Mouse (Mus musculus): Measurements from ENCODE around the gene Gramd1a. TPM values are rescaled to one million over a fixed set of nuclear protein-coding genes. Genes with fewer than 3 reads are reported as not detected.

Gene Gramd1a
- total RNA-seq, 2 experiments from 2014 or later: 6.2 to 27.9 TPM

DNA sequence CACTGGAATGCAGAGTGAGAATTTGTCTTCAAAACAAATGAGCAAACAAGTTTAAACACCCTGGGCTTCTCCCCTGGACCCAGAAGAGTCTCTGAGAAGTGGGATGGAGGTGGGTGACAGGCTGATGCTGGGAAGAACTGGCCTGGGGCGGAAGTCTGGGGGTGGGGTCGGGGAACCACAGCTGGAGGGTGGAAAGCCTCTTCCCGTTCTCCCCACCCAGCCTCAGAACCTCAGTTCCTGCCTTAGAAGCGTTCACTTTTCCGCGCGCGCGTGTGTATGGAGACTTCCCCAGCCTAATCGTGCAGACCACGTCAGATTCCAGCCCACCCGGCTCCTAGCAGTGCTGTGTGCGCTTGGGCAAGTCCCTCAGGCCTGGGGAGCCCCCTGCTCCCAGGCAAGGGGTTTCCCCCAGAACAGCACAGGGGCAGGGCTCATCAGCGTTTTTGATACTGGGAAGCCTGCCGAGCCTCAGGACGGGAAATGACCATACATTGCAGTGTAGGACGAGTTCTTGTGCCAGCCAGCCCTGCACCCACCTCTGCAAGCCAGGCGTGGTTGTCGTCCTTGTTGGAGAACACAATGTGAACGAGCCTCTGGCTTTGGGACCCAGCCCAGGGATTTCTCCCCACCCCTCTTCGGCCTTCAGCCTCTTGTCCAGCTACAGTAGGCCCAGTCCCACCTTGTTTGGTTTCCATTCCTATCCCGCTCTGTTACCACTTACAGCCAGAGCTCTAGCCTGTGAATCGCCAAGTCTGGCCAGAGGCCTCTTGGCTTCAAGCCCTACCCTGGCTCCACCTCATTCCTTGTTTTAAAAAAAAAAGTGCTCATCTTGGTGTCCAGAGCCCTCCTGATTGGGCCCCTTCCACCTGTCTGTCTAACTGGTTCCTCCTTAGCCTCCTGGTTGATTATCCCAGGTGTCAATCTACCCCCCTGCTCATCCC is 4.1 kb downstream of the Gramd1a start:
- ATAC-seq (replicated peaks; ENCODE audit: low FRiP score, poor library complexity, severe bottlenecking): no peak

DNA sequence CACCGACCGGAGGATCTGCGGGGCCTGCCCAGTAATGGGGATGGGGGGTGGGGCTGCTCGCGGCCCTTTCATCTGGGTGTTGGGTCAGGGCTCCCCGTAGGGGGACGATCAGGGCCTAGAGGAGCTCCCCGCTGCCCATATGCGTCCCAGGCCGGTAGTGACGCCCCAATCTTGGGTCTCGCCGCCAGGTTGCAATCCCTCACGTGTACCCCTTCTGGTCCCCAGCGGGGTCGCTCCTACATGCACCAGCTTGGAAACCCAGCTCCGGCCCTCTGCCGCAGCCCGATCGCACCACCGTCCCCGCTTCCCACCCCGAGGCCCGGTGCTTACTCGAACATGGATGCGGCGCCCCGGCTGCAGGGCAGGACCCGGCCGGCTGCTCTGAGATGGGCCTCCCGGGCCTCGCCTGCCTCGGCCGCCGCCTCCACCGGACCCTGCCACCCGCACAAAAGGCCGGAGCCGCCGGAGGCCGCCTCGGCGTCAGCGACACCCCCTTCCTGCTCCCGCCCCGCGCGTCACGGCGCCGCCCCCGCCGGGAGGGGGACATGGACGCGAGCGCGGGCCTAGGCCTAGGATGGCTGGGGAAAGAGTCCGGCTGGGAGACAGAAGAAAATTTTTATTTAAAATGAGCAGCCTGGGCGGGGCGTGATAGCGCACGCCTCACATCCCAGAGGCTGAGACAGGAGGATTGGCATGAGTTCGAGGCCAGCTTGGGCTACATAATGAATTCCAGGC is 5.0 kb downstream of the Gramd1a start:
- no peak for ATAC-seq (replicated peaks; ENCODE audit: low FRiP score, poor library complexity, severe bottlenecking)

DNA sequence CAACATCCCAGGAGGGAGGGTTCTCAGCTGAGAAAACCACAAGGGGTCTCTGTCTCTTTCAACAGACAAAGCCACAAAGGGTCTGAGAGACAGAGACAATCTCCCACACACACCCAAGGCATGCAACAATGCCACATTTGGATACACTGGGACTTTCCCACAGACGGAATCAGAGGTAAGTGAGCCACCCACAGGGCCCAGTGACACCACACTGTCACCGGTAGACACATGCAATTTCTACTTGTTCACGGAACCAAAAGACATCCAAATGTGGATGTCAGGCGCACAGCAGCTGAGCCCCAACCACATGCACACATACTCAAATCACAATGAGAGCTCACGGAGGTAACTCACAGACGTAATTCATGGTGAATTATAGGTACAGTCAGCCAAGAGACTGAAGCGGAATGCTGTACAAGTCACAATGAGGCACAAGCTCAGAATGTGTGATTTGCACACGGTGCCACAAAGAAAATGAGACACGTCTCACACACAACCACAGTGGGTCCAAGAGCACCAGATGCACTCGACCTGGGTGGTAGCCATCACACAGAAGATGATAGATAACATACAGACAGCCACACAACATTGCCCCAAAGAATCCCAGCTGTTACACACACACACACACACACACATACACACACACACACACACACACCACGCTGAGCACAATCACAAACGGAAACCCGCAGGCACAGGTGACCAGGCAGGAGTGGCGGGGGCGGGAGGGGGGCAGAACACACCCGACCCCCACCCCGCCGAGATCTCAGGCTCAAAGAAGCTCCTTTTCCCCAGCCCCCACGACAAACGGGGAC is 5.7 kb downstream of the Gramd1a start:
- ATAC-seq (replicated peaks; ENCODE audit: low FRiP score, poor library complexity, severe bottlenecking): no peak

DNA sequence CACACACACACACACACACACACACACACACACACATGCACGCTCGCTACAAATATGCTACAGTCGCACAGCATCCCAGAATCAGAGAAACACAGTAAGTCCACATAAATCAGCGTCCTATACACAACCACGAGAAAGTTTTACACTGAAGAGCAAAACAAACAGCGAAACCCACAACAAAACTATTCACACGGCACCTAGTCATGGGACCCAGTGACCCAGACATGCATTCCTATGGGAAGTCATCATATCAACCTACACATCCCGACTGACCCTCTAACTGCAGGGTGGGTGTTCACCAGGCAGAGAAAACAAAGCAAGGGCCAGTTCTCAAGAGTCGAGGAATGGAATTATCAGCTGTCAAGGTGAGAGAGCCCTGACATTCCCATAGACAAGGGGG is 6.4 kb downstream of the Gramd1a start:
- ATAC-seq (replicated peaks; ENCODE audit: low FRiP score, poor library complexity, severe bottlenecking): no peak

DNA sequence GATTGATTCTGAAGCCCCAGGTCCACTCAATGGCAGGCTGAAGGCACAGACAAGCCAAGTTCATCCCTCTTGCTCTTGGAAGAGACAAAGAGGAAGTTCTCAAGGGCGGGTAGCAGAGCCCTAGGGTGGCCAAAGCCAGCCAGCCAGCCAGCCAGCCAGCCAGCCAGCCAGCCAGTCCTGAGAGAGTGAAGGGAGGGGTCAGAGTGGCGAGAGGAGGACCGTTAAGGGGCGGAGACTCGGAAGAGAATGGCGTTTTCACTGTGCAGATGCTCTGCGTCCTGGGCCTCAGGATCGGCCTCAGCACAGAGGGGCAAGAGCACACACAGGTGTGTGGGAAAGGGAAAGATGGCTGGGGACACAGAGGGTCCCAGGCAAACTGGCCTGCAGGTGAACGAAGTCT is 6.9 kb downstream of the Gramd1a start:
- peak; percentile 83 for ATAC-seq (replicated peaks; ENCODE audit: low FRiP score, poor library complexity, severe bottlenecking)

DNA sequence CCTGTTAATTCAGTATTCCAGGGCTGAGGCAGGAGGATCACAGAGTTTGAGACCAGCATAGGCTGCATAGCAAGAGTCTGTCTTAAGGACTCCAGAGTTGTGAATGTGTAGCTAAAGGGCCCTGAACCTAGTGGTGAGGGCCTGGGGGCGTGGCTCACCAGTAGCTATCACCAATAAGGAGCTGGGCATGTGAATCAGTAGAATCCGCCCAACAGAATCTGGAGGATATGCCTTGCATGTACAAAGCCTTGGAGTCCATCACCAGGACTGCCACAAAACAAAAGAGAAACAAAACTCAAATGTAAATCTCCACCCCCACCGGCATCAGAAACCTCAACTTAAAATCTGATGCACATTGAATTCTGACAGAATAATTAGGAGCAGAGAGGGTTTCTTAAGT is 7.6 kb downstream of the Gramd1a start:
- ATAC-seq (replicated peaks; ENCODE audit: low FRiP score, poor library complexity, severe bottlenecking): no peak

DNA sequence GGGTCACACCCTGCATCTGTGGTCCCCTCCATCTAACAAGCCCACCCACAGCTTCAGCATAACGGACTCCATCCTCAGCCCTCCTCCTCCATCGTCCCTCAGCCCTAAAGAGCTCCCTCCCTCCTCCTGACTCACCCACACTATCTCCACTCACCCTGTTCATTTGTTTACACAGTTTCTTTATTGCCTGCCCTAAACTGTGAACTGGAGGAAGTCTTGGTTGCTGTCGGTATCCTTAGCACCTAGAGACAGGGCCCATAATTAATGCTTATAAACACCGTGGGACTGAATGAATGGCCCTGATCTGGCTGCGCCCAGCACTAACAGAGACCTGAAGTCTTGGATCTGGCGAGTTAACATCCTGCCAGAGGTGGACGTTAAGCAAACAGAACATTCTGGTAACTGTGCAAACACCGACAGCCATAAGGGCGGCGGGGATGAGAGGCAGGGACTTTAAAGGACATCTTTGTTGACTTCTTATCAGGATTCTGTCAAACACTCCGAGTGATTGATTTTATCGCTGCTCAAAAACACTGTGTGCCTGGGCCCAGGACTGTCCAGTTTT is 10.0 kb downstream of the Gramd1a start:
- no peak for ATAC-seq (replicated peaks; ENCODE audit: low FRiP score, poor library complexity, severe bottlenecking)

DNA sequence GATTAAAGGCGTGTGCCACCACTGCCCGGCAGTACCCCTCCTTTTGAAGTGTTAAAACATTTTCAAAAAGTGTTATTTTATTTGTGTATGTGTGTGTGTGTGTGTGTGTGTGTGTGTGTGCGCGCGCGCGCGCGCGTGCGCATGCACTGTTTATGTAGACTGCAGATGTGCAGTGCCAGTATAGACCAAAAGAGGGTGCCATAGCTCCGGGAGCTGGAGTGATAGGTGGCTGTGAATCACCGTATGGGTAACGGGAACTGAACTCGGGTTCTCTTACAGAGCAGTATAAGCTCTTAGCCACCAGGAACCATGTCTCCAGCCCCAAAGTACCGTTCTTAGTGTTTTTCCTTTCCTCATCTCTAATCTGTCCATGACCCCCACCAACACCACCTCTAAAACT is 10.8 kb downstream of the Gramd1a start:
- no peak for ATAC-seq (replicated peaks; ENCODE audit: low FRiP score, poor library complexity, severe bottlenecking)

DNA sequence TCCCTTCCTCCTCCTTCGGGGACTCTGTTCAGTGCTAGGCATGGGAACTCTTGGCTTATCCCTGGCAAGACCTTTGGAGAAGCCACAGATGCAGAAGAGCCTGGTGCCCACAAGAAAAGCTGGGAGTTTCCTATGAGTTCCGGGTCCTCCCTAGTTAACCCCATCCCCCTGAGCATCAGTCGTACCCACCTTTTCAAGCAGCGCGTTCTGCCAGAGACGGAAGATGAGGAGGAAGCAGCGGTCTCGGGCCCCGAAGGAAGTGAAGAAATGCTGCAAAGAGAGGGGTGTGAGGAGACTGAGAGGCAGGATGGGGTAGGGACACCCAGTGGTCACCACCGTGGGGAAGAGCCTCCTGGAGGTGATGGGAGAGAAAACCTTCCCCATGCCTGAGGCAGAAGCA is 14.8 kb downstream of the Gramd1a start:
- no peak for ATAC-seq (replicated peaks; ENCODE audit: low FRiP score, poor library complexity, severe bottlenecking)

DNA sequence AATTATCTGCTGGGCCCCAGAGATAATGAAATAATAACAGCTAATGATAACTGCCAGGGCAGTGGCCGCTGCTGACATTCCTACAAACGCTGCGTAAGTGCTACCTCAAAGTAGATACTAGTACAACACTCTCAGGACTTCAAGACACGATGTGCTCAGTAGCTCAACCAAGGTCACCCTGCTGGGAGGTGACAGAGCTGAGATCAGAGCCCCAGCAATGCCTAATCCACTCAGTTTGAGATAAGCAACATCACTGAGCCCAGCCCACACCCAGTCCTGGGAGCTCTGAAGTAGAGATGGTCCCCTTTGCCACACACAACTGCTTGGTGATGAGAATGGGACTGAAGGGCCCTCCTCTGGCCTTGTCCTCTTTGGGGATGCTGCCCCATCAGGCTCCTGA is 15.4 kb downstream of the Gramd1a start:
- ATAC-seq (replicated peaks; ENCODE audit: low FRiP score, poor library complexity, severe bottlenecking): no peak

DNA sequence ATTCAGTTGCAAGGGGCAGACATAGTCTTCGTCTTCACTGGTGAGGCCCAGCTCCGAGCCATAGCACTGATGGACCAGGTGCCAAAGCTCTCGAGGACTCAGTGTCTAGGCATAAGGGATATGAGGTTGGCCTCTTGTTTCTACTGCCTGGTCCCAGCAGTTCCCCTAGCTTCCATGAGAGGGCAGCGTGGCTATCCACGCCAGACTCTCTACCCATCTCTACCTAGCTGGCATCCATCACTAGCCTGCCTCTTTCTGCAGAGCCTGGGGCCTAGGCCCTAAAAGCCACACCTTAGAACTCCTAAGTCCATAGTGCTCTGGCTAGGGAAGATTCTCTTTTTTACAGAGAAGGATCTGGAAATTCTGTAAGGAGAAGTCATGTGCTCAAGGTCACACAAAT is 15.9 kb downstream of the Gramd1a start:
- ATAC-seq (replicated peaks; ENCODE audit: low FRiP score, poor library complexity, severe bottlenecking): no peak

DNA sequence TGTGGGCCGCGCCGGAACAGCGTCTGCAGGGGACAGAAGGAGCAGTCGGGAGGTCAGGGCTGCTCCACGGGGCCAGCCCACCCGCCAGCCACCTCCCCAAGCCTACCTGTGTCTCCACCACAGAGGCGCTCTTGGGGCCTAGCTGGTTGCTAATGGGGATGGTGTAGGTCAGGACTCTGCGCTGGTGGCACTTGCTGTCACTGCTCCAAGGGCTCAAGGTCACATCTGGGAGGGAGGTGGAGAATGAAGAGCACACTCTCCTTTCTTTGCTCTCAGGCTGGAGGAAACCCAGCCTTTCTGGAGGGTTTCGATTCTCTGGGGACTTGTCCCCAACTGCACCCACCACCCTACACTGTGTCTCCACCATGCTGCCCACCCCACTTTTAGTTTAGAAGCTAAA is 20.0 kb downstream of the Gramd1a start:
- ATAC-seq (replicated peaks; ENCODE audit: low FRiP score, poor library complexity, severe bottlenecking): no peak

DNA sequence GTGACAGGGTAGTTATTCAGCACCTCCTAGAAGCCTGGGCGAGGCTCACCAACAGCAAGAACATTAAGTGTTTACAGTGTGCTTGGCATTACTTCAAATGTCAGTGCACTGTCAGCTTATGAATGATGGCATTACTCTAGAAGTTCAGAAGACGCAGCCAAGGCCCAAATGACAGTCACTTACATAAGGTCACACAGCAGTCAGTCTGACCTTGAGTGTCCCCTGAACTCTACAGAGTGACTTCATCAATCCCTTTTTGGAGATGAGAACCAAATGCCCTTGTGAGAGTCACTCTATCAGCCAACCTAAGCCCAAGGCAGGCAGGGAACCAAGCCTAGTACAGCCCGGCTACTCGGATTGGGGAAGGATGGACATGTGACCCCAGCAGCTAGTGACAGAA is 23.8 kb downstream of the Gramd1a start:
- ATAC-seq (replicated peaks; ENCODE audit: low FRiP score, poor library complexity, severe bottlenecking): no peak

DNA sequence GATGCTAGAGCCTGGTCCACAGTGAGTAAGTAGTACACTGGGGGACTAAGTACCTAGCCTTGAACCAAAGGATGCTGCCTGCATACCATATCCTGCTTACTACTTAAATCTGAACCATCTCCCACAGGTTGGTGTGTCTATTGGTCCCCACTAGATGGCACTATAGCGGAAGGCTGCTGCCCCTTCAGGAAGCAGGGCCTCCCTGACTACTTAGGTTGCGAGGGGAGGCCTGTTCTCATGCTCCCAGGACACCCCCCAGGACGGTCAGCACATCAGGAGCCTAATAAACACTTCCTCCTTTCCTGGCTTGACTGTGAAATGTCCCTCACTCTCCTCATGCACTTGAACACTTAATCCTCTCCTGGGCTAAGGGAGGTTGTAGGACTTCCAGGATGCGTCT is 24.9 kb downstream of the Gramd1a start:
- ATAC-seq (replicated peaks; ENCODE audit: low FRiP score, poor library complexity, severe bottlenecking): peak; percentile 60

DNA sequence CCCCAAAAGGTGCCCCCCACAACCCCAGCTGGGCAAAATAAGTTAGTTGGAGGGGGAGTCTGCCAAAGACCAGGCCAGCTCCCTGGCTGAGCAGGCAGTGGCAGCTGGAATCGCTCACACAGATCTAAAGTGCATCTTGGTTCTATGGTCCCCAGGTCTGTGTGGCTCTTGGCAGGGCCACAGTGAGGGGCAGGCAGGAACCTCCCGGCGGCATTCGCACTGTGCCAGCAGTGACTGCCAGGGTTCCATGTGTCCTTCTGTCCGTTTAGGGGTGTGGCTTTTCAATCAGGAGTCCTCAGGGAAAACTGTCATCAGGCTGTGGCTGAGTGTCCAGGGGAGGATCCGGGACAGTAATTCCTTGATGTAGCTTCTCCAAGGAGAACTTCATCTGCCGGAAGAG is 25.5 kb downstream of the Gramd1a start:
- no peak for ATAC-seq (replicated peaks; ENCODE audit: low FRiP score, poor library complexity, severe bottlenecking)

DNA sequence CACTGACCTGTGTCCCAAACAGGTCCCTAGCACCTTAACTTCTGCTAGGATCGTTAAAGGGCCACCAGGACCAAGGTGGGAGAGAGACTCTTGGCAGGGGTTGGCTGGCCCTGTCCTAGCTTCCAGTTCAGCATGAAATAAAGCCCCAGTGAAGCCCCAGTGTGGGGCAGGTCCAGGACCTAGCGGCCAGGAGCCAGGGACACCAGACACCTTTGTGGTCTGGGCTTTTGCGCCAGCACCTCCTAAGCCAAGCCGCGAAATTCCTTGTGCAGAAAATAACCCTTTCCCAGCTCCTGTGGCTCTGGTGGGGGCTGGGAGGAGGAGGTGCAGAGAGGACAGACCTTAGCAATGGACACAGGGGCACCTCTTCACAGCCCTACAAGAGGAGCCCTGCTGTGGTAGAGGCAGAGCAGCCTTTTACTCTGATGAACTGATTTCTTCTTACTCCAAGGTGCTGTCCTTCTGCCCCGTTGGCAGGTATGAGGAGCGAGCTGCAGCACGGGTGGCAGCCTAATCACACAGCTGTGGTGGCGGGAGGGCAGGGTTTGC is 27.5 kb downstream of the Gramd1a start:
- ATAC-seq (replicated peaks; ENCODE audit: low FRiP score, poor library complexity, severe bottlenecking): no peak

DNA sequence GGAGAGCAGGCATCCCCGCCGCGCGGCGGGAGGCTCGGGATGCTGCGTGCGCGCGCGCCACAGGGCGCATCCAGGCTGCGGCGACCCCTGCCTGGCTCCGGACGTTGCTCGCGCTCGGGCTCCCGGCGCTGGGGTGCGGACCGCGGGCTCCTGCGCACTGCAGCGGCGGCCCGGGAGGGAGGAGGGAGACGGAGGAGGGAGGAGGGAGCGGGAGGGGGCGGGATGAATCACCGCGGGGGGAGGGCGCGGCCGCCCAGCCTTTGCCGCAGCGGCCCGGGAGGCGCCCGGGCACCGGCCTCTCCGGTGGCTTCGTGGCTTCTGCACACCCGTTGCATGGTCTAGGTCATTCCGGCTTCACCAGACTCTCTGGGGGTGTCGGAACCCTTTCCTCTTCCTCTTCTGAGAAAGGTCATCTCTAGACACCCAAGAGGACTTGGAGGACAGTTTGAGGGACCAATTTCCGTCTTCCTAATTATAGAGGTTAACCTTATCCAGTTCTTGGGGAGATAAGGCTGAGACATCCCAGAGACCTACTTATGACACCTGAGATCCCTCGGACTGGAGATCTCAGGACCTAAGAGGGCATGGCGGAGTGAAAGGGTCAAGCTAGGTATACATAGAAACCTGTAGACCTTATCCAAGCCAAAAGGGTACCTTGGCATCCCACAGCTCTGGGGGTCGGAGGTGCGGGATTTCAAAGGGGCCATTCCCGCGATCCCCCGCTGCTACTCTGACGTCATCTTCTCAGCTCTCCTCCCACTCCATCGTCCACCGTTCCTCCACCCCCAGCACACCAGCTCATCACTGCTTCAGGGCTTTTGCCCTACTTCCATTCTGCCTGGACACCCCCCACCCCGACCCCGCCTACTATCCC is 28.6 kb downstream of the Gramd1a start, which contains the start of gene Scn1b:
TSS of gene Scn1b (minus strand) at position 153 of the 874 bp plus-strand sequence.
- no peak for ATAC-seq (replicated peaks; ENCODE audit: low FRiP score, poor library complexity, severe bottlenecking)

DNA sequence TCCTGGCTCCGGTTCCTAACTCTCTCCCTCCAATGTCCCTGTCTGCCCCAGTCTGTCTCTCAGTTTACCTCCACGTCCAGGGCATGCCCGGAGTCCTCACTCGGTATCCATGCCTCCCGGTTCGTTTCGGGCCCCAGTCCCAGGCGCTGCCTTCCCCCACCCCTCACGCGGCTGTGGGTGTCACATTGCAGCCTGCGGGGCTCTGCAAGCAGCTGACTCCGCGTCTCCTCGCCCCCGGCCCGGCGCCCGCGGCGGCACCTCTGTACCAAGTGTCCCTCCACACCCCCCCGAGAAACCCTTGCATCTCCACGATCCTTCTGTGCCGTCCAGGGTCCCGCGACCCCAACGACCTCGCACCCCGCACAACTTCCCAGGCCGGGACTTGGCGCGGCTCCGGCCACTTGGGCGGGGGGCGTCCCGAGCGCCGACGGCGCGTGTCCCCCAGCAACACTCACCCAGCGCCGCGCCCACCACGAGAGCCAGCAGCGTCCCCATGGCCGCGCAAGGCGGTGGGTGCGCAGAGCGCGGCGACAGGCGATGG is 29.4 kb downstream of the Gramd1a start:
- no peak for ATAC-seq (replicated peaks; ENCODE audit: low FRiP score, poor library complexity, severe bottlenecking)
